ENCODE assay signal across 8 mouse cellular contexts in genomic region chrX:85676808-85677207, GRCm38 (mm10).
DNase-seq lines count a peak whose midpoint lies in the region; ATAC-seq and TF ChIP-seq lines count a peak whose summit lies in the region.

No protein-coding gene starts in this region.

- H3K27ac ChIP-seq in intestine, embryonic 16.5 days (ENCODE audit: low read length), result no peak overlapping the region
- no peak overlapping the region for H3K27ac ChIP-seq in liver, postnatal 0 days (ENCODE audit: low read depth)

- DNase-seq in adrenal gland, adult 18-20 months (ENCODE audit: low spot score in 2 of 2), result peak; percentile 20 to 28
- DNase-seq in adrenal gland, adult 8-10 months, result no peak
- DNase-seq in urinary bladder, postnatal 25 days (ENCODE audit: low spot score), result peak; percentile 15
- DNase-seq in urinary bladder, postnatal 10 days (ENCODE audit: low spot score), result no peak
- peak; percentile 35 for DNase-seq in embryo, embryonic 9.5 days (ENCODE audit: extremely low spot score)
- peak; percentile 32 for DNase-seq in liver, postnatal 0 days
- peak; percentile 35 to 61 for DNase-seq in right cerebral cortex, adult 2 months (ENCODE audit: low spot score in 2 of 2)

- no peaks in the 10 kb centered on the region for H3K4me1 ChIP-seq in intestine, embryonic 16.5 days (ENCODE audit: control insufficient read depth, insufficient read depth, low read length)
- no peaks in the 10 kb centered on the region for H3K4me1 ChIP-seq in liver, postnatal 0 days (ENCODE audit: insufficient read depth)

- no peak overlapping the region for H3K4me3 ChIP-seq in intestine, embryonic 16.5 days (ENCODE audit: low read length)
- H3K4me3 ChIP-seq in liver, postnatal 0 days (ENCODE audit: low read depth, low read length), result no peak overlapping the region

- H3K4me2 ChIP-seq in intestine, embryonic 16.5 days (ENCODE audit: low read depth, low read length), result no peak overlapping the region
- no peak overlapping the region for H3K4me2 ChIP-seq in liver, postnatal 0 days (ENCODE audit: low read depth, low read length)

- no peak overlapping the region for H3K9ac ChIP-seq in intestine, embryonic 16.5 days (ENCODE audit: low read depth, low read length)
- H3K9ac ChIP-seq in liver, postnatal 0 days (replicated peaks), result no peak overlapping the region

- H3K27me3 ChIP-seq in intestine, embryonic 16.5 days (replicated peaks; ENCODE audit: control insufficient read depth, insufficient read depth, low read length), result no peaks in the 10 kb centered on the region
- no peaks in the 10 kb centered on the region for H3K27me3 ChIP-seq in liver, postnatal 0 days (ENCODE audit: insufficient read depth, low read length)

- no peaks in the 10 kb centered on the region for H3K36me3 ChIP-seq in intestine, embryonic 16.5 days (ENCODE audit: control insufficient read depth, insufficient read depth, low read length)
- no peaks in the 10 kb centered on the region for H3K36me3 ChIP-seq in liver, postnatal 0 days (replicated peaks; ENCODE audit: insufficient read depth, low read length)

- TF ChIP-seq CTCF in liver, postnatal 0 days (IDR thresholded peaks at IDR 0.05; ENCODE audit: low read depth), result peak; percentile 84

- no peaks in the 10 kb centered on the region for H3K9me3 ChIP-seq in intestine, embryonic 16.5 days (ENCODE audit: control insufficient read depth, low read length)
- no peaks in the 10 kb centered on the region for H3K9me3 ChIP-seq in liver, postnatal 0 days (ENCODE audit: low read length)

- TF ChIP-seq EP300 in liver, postnatal 0 days (IDR thresholded peaks at IDR 0.05; ENCODE audit: low read depth), result no peak

- ATAC-seq in intestine, embryonic 16.5 days, result 0 out of 2 replicates have a peak, but pooled peaks have one; percentile 36
- no peak for ATAC-seq in liver, postnatal 0 days

- WGBS in intestine, embryonic 16.5 days, result 13% methylated on average over 7 of the region's 7 CpGs
- WGBS in liver, postnatal 0 days (ENCODE audit: insufficient replicate concordance), result 14% methylated on average over 7 of the region's 7 CpGs

Comparison
In these comparisons a context has a peak if more than half of its experiments do, and no peak if none do; other contexts are left out.
1. DNase-seq: peak in adrenal gland, adult 18-20 months (2 of 2), urinary bladder, postnatal 25 days (single experiment), embryo, embryonic 9.5 days (single experiment), liver, postnatal 0 days (single experiment) and right cerebral cortex, adult 2 months (2 of 2); none in adrenal gland, adult 8-10 months (single experiment) and urinary bladder, postnatal 10 days (single experiment).